Mouse (Mus musculus): ENCODE data around the gene F830045P16Rik.

DNA sequence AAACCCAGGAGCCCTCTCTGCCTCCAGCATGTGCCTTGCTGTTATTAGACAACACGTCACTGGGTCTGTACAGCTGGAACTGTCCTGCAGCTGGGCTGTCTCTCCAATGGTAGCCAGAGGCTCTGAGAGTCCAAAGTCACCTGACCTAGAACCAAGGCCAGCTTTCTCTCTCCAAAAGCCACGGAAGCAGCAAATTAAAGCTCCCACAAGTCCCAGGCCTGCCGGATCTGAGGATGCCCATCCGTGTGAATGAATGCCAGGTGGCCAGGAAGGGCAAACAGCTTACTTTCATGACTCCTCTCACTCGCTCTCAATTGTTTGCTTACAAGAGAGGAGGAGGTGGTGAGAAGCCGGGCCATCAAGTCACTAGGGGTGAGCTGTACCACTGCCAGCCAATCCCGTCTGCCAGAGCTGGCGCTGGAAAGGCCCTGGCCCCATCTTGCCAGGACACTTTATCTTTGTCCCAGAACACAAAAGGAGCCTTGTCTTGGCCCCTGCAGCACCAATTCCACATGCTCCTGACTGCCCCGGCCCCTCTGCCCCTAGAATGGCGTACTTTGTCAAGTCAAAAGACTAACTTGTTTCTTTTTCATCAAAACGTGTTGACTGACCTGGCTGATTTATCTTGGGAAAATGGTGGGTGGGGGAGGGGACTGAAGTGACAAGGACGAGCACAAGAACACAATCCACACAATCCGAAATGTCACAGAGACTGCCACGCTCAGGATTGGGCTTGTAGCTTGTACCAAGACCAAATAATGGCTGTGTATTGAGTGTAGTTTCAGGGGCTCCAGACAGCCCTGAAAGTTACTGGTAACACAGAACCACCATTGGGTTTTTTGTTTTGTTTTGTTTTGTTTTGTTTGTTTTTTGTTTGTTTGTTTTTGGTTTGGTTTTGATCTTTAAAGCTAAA lies 6.8 kb downstream of the F830045P16Rik start:
- TF ChIP-seq POLR2A (IDR thresholded peaks at IDR 0.05; ENCODE audit: low read depth, low read length) (no peak), CTCF (IDR thresholded peaks at IDR 0.05; ENCODE audit: borderline replicate concordance, insufficient read depth, low read length) (no peak)
